Mouse (Mus musculus) hindbrain, postnatal 0 days (tissue): ENCODE results near the gene Mycl. TPM values are rescaled to one million over a fixed set of nuclear protein-coding genes. Genes with fewer than 3 reads are reported as not detected.

Experiments used
- ATAC-seq: fragments of 200-750 bp; cut with Nextera tagmentation; 2 replicates; pipeline ENCODE4 v1.8.0; 2017; ENCODE audit warnings: mild to moderate bottlenecking, moderate TSS enrichment, moderate library complexity
- DNase-seq: peaks from one replicate; pipeline ENCODE4 v3.0.0-alpha.2; 2015; ENCODE audit warnings: low spot score
- H3K27ac ChIP-seq: fragments of 300-500 bp; sonication (generic); 2 replicates; pipeline ENCODE4 v1.5.1; 2014; ENCODE audit warnings: mild to moderate bottlenecking
- H3K27me3 ChIP-seq: fragments of 300-500 bp; sonication (generic); 2 replicates; pipeline ENCODE4 v1.6.1; 2014; ENCODE audit warnings: low read length, mixed read lengths; ENCODE audit not compliant: insufficient read depth
- H3K36me3 ChIP-seq: fragments of 300-500 bp; sonication (generic); 2 replicates; pipeline ENCODE4 v1.6.1; 2014; ENCODE audit warnings: low read length, mixed read lengths; ENCODE audit not compliant: insufficient read depth
- H3K4me1 ChIP-seq: fragments of 300-500 bp; sonication (generic); 2 replicates; pipeline ENCODE4 v1.6.1; 2014; ENCODE audit warnings: antibody characterized with exemption, low read length, mixed read lengths; ENCODE audit not compliant: insufficient read depth
- H3K4me2 ChIP-seq: fragments of 300-500 bp; sonication (generic); 2 replicates; pipeline ENCODE4 v1.6.1; 2014; ENCODE audit warnings: low read depth, mild to moderate bottlenecking, low read length, moderate library complexity, mixed read lengths
- H3K4me3 ChIP-seq: fragments of 300-500 bp; sonication (generic); 2 replicates; pipeline ENCODE4 v1.5.1; 2014; ENCODE audit warnings: low read length
- H3K9ac ChIP-seq: fragments of 300-500 bp; sonication (generic); replicated peaks from 2 replicates; pipeline ENCODE4 v1.6.1; 2014; ENCODE audit warnings: mild to moderate bottlenecking, low read length, moderate library complexity, mixed read lengths
- H3K9me3 ChIP-seq: fragments of 300-500 bp; sonication (generic); 2 replicates; pipeline ENCODE4 v1.6.1; 2016; ENCODE audit warnings: low read length, mixed read lengths
- CTCF ChIP-seq: IDR thresholded peaks from 2 replicates; pipeline ENCODE4 v1.5.1; 2016; ENCODE audit warnings: antibody characterized with exemption, control low read depth, low read depth
- WGBS: fragments of 180-500 bp; shearing (Covaris S2); extraction: QIAGEN DNeasy Blood & Tissue Kit; methylation state at CpG from one replicate; pipeline ENCODE4 v1.1.7; 2014; 5-methylcytosine and 5-hydroxymethylcytosine counted together
- polyA plus RNA-seq: library from polyadenylated mRNA; unstranded; fragments of >200 nt; fragmentation: Nextera tagmentation; extraction: Ambion mirVana; gene quantifications from 2 replicates; pipeline ENCODE4 v1.2.1, GENCODE M21; 2015
- total RNA-seq: library from RNA; depleted of rRNA; stranded (reverse); fragments of >200 nt; gene quantifications from 2 replicates; pipeline ENCODE4 v1.2.3, GENCODE M21; 2014

The Mycl gene
- total and polyA plus RNA-seq, 2 experiments from 2014 or later, result 34.3 to 67.5 TPM

- no peaks in the 10 kb centered on the region for H3K36me3 ChIP-seq
- H3K9ac ChIP-seq, result 0 out of 2 replicates have a peak overlapping the region, but pooled peaks have one; percentile 24
- H3K4me3 ChIP-seq, result no peak overlapping the region
- no peak for TF ChIP-seq CTCF
- ATAC-seq (peak; percentile 83), DNase-seq (peak; percentile 93)
- H3K4me2 ChIP-seq, result peak overlapping the region; percentile 43
- WGBS, result 8% methylated on average over 3 of the region's 3 CpGs
- peaks cover 37% of the 10 kb centered on the region for H3K4me1 ChIP-seq
- no peaks in the 10 kb centered on the region for H3K27me3 ChIP-seq
- peak overlapping the region; percentile 93 for H3K27ac ChIP-seq
- no peaks in the 10 kb centered on the region for H3K9me3 ChIP-seq
Measured at GRCm38 (mm10) chr4:123013949-123014406, 18.5 kb downstream of the Mycl start.

GRCm38 (mm10) chr4:123014501-123015282, 19.2 kb downstream of the Mycl start:
- Histone ChIP-seq H3K4me2 (0 out of 2 replicates have a peak overlapping the region, but pooled peaks have one; percentile 43), H3K27ac (peak overlapping the region; percentile 93), H3K9me3 (no peaks in the 10 kb centered on the region), H3K36me3 (no peaks in the 10 kb centered on the region), H3K4me3 (no peak overlapping the region), H3K4me1 (peaks cover 37% of the 10 kb centered on the region), H3K9ac (no peak overlapping the region), H3K27me3 (no peaks in the 10 kb centered on the region)
- peak; percentile 65 for DNase-seq
- no peak for TF ChIP-seq CTCF
- WGBS, result 16% methylated on average over 7 of the region's 7 CpGs
- peak; percentile 54 for ATAC-seq

GRCm38 (mm10) chr4:123016451-123016957, 21.1 kb downstream of the Mycl start, which contains the start of gene Trit1:
TSS of gene Trit1 (plus strand) at chr4:123016597.
- Histone ChIP-seq H3K4me2 (peak within 1 kb of the TSS; percentile 92), H3K9me3 (no peaks in the 10 kb centered on the region), H3K9ac (peak within 1 kb of the TSS; percentile 85), H3K36me3 (no peaks in the 10 kb centered on the region), H3K27me3 (no peaks in the 10 kb centered on the region), H3K4me1 (peaks cover 37% of the 10 kb centered on the region), H3K4me3 (peak within 1 kb of the TSS; percentile 84), H3K27ac (peak within 1 kb of the TSS; percentile 93)
- DNase-seq (peak; percentile 97), ATAC-seq (peak; percentile 89)
- 0% methylated on average over 34 of the region's 34 CpGs for WGBS
- TF ChIP-seq CTCF, result no peak

- 90% methylated on average over 3 of the region's 3 CpGs for WGBS
- Histone ChIP-seq H3K4me3 (no peak overlapping the region), H3K9me3 (no peaks in the 10 kb centered on the region), H3K27ac (no peak overlapping the region), H3K27me3 (no peaks in the 10 kb centered on the region), H3K4me1 (peaks cover 8% of the 10 kb centered on the region; the same call in 1 of the 2 replicates), H3K4me2 (no peak overlapping the region), H3K9ac (no peak overlapping the region), H3K36me3 (no peaks in the 10 kb centered on the region)
- DNase-seq (no peak), ATAC-seq (no peak)
- no peak for TF ChIP-seq CTCF
Measured at GRCm38 (mm10) chr4:123021591-123021990, 26.1 kb downstream of the Mycl start.

- Histone ChIP-seq H3K4me2 (no peak overlapping the region), H3K27ac (no peak overlapping the region), H3K36me3 (no peaks in the 10 kb centered on the region), H3K4me1 (peaks cover 6% of the 10 kb centered on the region; the same call in 1 of the 2 replicates), H3K9me3 (no peaks in the 10 kb centered on the region), H3K4me3 (no peak overlapping the region), H3K9ac (no peak overlapping the region), H3K27me3 (no peaks in the 10 kb centered on the region)
- TF ChIP-seq CTCF, result peak; percentile 19; the same call in 1 of the 2 replicates
- DNase-seq (no peak), ATAC-seq (no peak)
- WGBS, result 100% methylated on average over 1 of the region's 1 CpGs
Measured at GRCm38 (mm10) chr4:123022896-123023295, 27.4 kb downstream of the Mycl start.

- ATAC-seq (no peak), DNase-seq (no peak)
- no peaks in the 10 kb centered on the region; the same call in 1 of the 2 replicates for H3K36me3 ChIP-seq
- H3K27me3 ChIP-seq, result no peaks in the 10 kb centered on the region
- H3K4me2 ChIP-seq, result no peak overlapping the region
- H3K4me3 ChIP-seq, result no peak overlapping the region
- no peak overlapping the region; the same call in 1 of the 2 replicates for H3K27ac ChIP-seq
- no peaks in the 10 kb centered on the region for H3K9me3 ChIP-seq
- no peaks in the 10 kb centered on the region for H3K4me1 ChIP-seq
- no peak for TF ChIP-seq CTCF
- WGBS, result 67% methylated on average over 2 of the region's 2 CpGs
- H3K9ac ChIP-seq, result no peak overlapping the region
Measured at GRCm38 (mm10) chr4:123025418-123025817, 30.0 kb downstream of the Mycl start.
